In the genomic region with DNA sequence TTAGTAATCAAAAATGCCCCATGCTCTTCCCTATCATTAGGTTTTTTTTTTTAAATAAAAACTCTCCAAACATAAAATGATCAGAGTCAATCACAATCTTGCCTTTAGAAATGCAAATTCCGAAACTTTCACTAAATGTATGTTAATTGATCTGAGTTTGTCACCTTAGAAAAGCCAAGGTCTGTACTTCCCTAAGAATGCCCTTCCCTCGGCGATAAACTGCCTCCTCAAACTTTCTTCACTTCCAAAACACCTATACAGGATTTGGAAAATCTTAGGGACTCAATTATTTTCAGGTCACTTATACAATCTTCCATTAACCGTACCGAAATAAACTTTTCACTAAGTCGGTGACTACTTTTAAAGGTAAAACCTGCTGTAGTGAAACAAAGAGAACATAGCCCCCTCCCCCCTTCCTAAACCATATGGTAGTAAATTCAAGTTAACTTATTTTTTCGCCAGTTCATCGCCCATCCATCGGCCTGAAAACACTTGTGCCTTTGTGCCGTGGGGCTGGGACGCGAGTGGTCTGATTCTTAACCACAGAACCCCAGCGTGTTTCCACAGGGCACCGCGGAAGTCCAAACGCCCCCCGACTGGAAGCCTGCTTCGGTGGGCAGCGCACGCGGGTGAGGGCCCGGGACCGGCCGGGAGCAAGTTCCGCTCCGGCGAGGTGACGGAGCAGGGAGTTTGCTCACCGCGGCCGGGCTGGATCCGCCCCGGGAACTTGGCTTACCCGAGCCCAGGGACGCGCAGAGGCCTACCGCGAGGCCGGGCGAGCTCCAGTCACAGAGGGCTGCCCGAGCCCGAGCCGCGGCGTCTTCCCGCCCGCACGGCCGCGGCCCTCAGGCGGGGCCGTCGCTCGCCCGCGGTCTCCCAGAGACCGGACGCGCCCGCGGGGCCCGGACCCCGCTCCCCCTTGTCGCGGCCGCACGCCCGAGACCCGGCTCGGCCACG, we compare ENCODE assay signal across 8 mouse cellular contexts. TPM values are rescaled to one million over a fixed set of nuclear protein-coding genes. Genes with fewer than 3 reads are reported as not detected.
A peak's percentile ranks its signal among the peaks of the same experiment; 100 is the strongest.
DNase-seq lines count a peak whose midpoint lies in the region; ATAC-seq and TF ChIP-seq lines count a peak whose summit lies in the region.

No protein-coding gene starts in this region.

- DNase-seq in B cell, adult 2 months = peak; percentile 78 to 80
- peak; percentile 18 to 24 for DNase-seq in adrenal gland, postnatal 4 days (ENCODE audit: low spot score in 2 of 2)
- peak; percentile 62 for DNase-seq in embryonic facial prominence, embryonic 14.5 days (ENCODE audit: low spot score)
- peak; percentile 76 for DNase-seq in stomach, postnatal 0 days (ENCODE audit: low spot score)

- H3K27me3 ChIP-seq in embryonic facial prominence, embryonic 14.5 days (replicated peaks; ENCODE audit: control insufficient read depth, insufficient read depth, low read length) = no peaks in the 10 kb centered on the region
- no peaks in the 10 kb centered on the region for H3K27me3 ChIP-seq in heart, embryonic 12.5 days (replicated peaks)
- H3K27me3 ChIP-seq in kidney, embryonic 15.5 days = no peaks in the 10 kb centered on the region
- no peaks in the 10 kb centered on the region for H3K27me3 ChIP-seq in liver, embryonic 16.5 days (ENCODE audit: control insufficient read depth, insufficient read depth, low read depth, low read length)
- H3K27me3 ChIP-seq in neural tube, embryonic 12.5 days (replicated peaks) = no peaks in the 10 kb centered on the region
- no peaks in the 10 kb centered on the region for H3K27me3 ChIP-seq in stomach, postnatal 0 days (ENCODE audit: control insufficient read depth, insufficient read depth, low read length)

- peak; percentile 56 for ATAC-seq in embryonic facial prominence, embryonic 14.5 days (ENCODE audit: low read depth)
- peak; percentile 63 for ATAC-seq in heart, embryonic 12.5 days (ENCODE audit: insufficient number of reproducible peaks, low FRiP score)
- peak; percentile 43 for ATAC-seq in kidney, embryonic 15.5 days (replicated peaks; ENCODE audit: low FRiP score)
- peak; percentile 63 for ATAC-seq in liver, embryonic 16.5 days (ENCODE audit: low read depth)
- peak; percentile 56 for ATAC-seq in neural tube, embryonic 12.5 days (ENCODE audit: low FRiP score, low read depth)
- ATAC-seq in stomach, postnatal 0 days (ENCODE audit: low FRiP score, low TSS enrichment) = peak; percentile 59

- WGBS in embryonic facial prominence, embryonic 14.5 days = under 1% methylated on average over 28 of the region's 71 CpGs
- WGBS in heart, embryonic 12.5 days = 1% methylated on average over 69 of the region's 71 CpGs
- WGBS in kidney, embryonic 15.5 days = under 1% methylated on average over 56 of the region's 71 CpGs
- whole genome bisulfite sequencing in liver, embryonic 16.5 days (ENCODE audit: insufficient replicate concordance) = under 1% methylated on average over 57 of the region's 71 CpGs
- WGBS in neural tube, embryonic 12.5 days = 1% methylated on average over 71 of the region's 71 CpGs
- WGBS in stomach, postnatal 0 days = under 1% methylated on average over 69 of the region's 71 CpGs

- H3K4me3 ChIP-seq in embryonic facial prominence, embryonic 14.5 days (ENCODE audit: low read depth, low read length) = peak overlapping the region; percentile 99
- peak overlapping the region; percentile 99 for H3K4me3 ChIP-seq in heart, embryonic 12.5 days
- H3K4me3 ChIP-seq in kidney, embryonic 15.5 days (replicated peaks) = peak overlapping the region; percentile 98
- H3K4me3 ChIP-seq in liver, embryonic 16.5 days (ENCODE audit: low read depth, low read length) = peak overlapping the region; percentile 91
- H3K4me3 ChIP-seq in neural tube, embryonic 12.5 days = peak overlapping the region; percentile 98
- peak overlapping the region; percentile 97 for H3K4me3 ChIP-seq in stomach, postnatal 0 days (ENCODE audit: low read depth, low read length)

- no peak for TF ChIP-seq CTCF in stomach, postnatal 0 days (IDR thresholded peaks at IDR 0.05; ENCODE audit: low read depth)

- peak overlapping the region; percentile 75 for H3K4me2 ChIP-seq in embryonic facial prominence, embryonic 14.5 days (ENCODE audit: low read depth, low read length)
- H3K4me2 ChIP-seq in heart, embryonic 12.5 days = peak overlapping the region; percentile 77
- peak overlapping the region; percentile 80 for H3K4me2 ChIP-seq in kidney, embryonic 15.5 days
- peak overlapping the region; percentile 99 for H3K4me2 ChIP-seq in liver, embryonic 16.5 days (ENCODE audit: low read depth, low read length)
- peak overlapping the region; percentile 70 for H3K4me2 ChIP-seq in neural tube, embryonic 12.5 days (replicated peaks)
- H3K4me2 ChIP-seq in stomach, postnatal 0 days (replicated peaks; ENCODE audit: low read depth) = peak overlapping the region; percentile 70

- peak overlapping the region; percentile 99 for H3K9ac ChIP-seq in embryonic facial prominence, embryonic 14.5 days (ENCODE audit: low read depth, low read length)
- H3K9ac ChIP-seq in heart, embryonic 12.5 days = peak overlapping the region; percentile 100
- H3K9ac ChIP-seq in kidney, embryonic 15.5 days = peak overlapping the region; percentile 99
- H3K9ac ChIP-seq in liver, embryonic 16.5 days (ENCODE audit: low read depth, low read length) = peak overlapping the region; percentile 96
- peak overlapping the region; percentile 100 for H3K9ac ChIP-seq in neural tube, embryonic 12.5 days
- H3K9ac ChIP-seq in stomach, postnatal 0 days (ENCODE audit: low read length) = peak overlapping the region; percentile 99

- H3K36me3 ChIP-seq in embryonic facial prominence, embryonic 14.5 days (ENCODE audit: control insufficient read depth, insufficient read depth, low read length) = 0 out of 2 replicates have a peak, but pooled peaks cover 7% of the 10 kb centered on the region
- H3K36me3 ChIP-seq in heart, embryonic 12.5 days = peaks cover 4% of the 10 kb centered on the region; the same call in 1 of the 2 replicates
- peaks cover 9% of the 10 kb centered on the region for H3K36me3 ChIP-seq in kidney, embryonic 15.5 days
- H3K36me3 ChIP-seq in liver, embryonic 16.5 days (ENCODE audit: control insufficient read depth, insufficient read depth) = no peaks in the 10 kb centered on the region; the same call in 1 of the 2 replicates
- no peaks in the 10 kb centered on the region for H3K36me3 ChIP-seq in neural tube, embryonic 12.5 days
- H3K36me3 ChIP-seq in stomach, postnatal 0 days (ENCODE audit: control insufficient read depth, insufficient read depth, low read length) = no peaks in the 10 kb centered on the region

- H3K9me3 ChIP-seq in embryonic facial prominence, embryonic 14.5 days (ENCODE audit: control insufficient read depth, low read length) = no peaks in the 10 kb centered on the region
- H3K9me3 ChIP-seq in heart, embryonic 12.5 days (replicated peaks) = no peaks in the 10 kb centered on the region
- no peaks in the 10 kb centered on the region for H3K9me3 ChIP-seq in kidney, embryonic 15.5 days (replicated peaks)
- no peaks in the 10 kb centered on the region for H3K9me3 ChIP-seq in liver, embryonic 16.5 days (replicated peaks; ENCODE audit: control insufficient read depth, low read length)
- H3K9me3 ChIP-seq in neural tube, embryonic 12.5 days = no peaks in the 10 kb centered on the region
- no peaks in the 10 kb centered on the region for H3K9me3 ChIP-seq in stomach, postnatal 0 days (ENCODE audit: control insufficient read depth, low read length)

- H3K27ac ChIP-seq in embryonic facial prominence, embryonic 14.5 days (replicated peaks; ENCODE audit: low read depth, low read length) = peak overlapping the region; percentile 99
- peak overlapping the region; percentile 98 for H3K27ac ChIP-seq in heart, embryonic 12.5 days (ENCODE audit: poor library complexity, severe bottlenecking)
- peak overlapping the region; percentile 99 for H3K27ac ChIP-seq in kidney, embryonic 15.5 days
- peak overlapping the region; percentile 99 for H3K27ac ChIP-seq in liver, embryonic 16.5 days (ENCODE audit: low read length)
- H3K27ac ChIP-seq in neural tube, embryonic 12.5 days = peak overlapping the region; percentile 98
- peak overlapping the region; percentile 100 for H3K27ac ChIP-seq in stomach, postnatal 0 days (replicated peaks)

- H3K4me1 ChIP-seq in embryonic facial prominence, embryonic 14.5 days (ENCODE audit: control insufficient read depth, insufficient read depth, low read length) = peaks cover 15% of the 10 kb centered on the region
- peaks cover 43% of the 10 kb centered on the region for H3K4me1 ChIP-seq in heart, embryonic 12.5 days (replicated peaks)
- peaks cover 49% of the 10 kb centered on the region for H3K4me1 ChIP-seq in kidney, embryonic 15.5 days
- peaks cover 14% of the 10 kb centered on the region for H3K4me1 ChIP-seq in liver, embryonic 16.5 days (ENCODE audit: control insufficient read depth, low read depth, low read length)
- H3K4me1 ChIP-seq in neural tube, embryonic 12.5 days = peaks cover 14% of the 10 kb centered on the region
- H3K4me1 ChIP-seq in stomach, postnatal 0 days (replicated peaks; ENCODE audit: control insufficient read depth, insufficient read depth) = 0 out of 2 replicates have a peak, but pooled peaks cover 2% of the 10 kb centered on the region

- no peak for TF ChIP-seq EP300 in stomach, postnatal 0 days (optimal IDR thresholded peaks at IDR 0.05)

RNA-seq across cellular contexts. Expression of gene Kcmf1, which starts 1.3 kb away (rescaled TPM):
- total RNA-seq in adrenal gland, postnatal 4 days (2021) = 10 to 100 TPM; 72.4 to 78.6 TPM
- polyA plus RNA-seq in embryonic facial prominence, embryonic 14.5 days (2014; fragmentation: Nextera tagmentation; extraction: Ambion mirVana) = 45.4 and 47.0 TPM in 2 replicates
- 46.2 and 50.8 TPM in 2 replicates for polyA plus RNA-seq in heart, embryonic 12.5 days (2016; fragmentation: Nextera tagmentation; extraction: Ambion mirVana)
- polyA plus RNA-seq in kidney, embryonic 15.5 days (2015; fragmentation: Nextera tagmentation; extraction: Ambion mirVana) = 33.1 and 36.6 TPM in 2 replicates
- 15.0 and 15.4 TPM in 2 replicates for polyA plus RNA-seq in liver, embryonic 16.5 days (2015; fragmentation: Nextera tagmentation; extraction: Ambion mirVana)
- 45.9 and 46.7 TPM in 2 replicates for polyA plus RNA-seq in neural tube, embryonic 12.5 days (2016; fragmentation: Nextera tagmentation; extraction: Ambion mirVana)
- polyA plus RNA-seq in stomach, postnatal 0 days (2015; fragmentation: Nextera tagmentation; extraction: Ambion mirVana) = 48.9 and 49.5 TPM in 2 replicates

Comparison
In these comparisons a context has a peak if more than half of its experiments do, and no peak if none do; other contexts are left out.
1. Peak in every context shown above with its lines: DNase-seq, ATAC-seq, H3K4me3 ChIP-seq and H3K27ac ChIP-seq.
2. DNase-seq: peak in every context shown above with its lines; median percentile 79 in B cell, adult 2 months; 76 in stomach, postnatal 0 days; 62 in embryonic facial prominence, embryonic 14.5 days; 21 in adrenal gland, postnatal 4 days.